Mouse (Mus musculus) limb, embryonic 12.5 days (tissue): ENCODE results near the gene Cldn7. TPM values are rescaled to one million over a fixed set of nuclear protein-coding genes. Genes with fewer than 3 reads are reported as not detected.
"Not testable (repeated sequence)": the region's sequence is repeated elsewhere in the genome, so short reads cannot be mapped to it uniquely, and the experiment has no call there.

Experiments
- ATAC-seq: fragments of 200-750 bp; cut with Nextera tagmentation; 2 replicates; pipeline ENCODE4 v1.8.0; 2017; ENCODE audit warnings: low read depth, moderate TSS enrichment; ENCODE audit not compliant: insufficient number of reproducible peaks, insufficient read depth, low FRiP score, low TSS enrichment
- H3K27ac ChIP-seq: fragments of 300-500 bp; sonication (generic); 2 replicates; pipeline ENCODE4 v1.5.1; 2016; ENCODE audit warnings: mild to moderate bottlenecking, moderate library complexity
- H3K27me3 ChIP-seq: fragments of 300-500 bp; sonication (generic); 2 replicates; pipeline ENCODE4 v1.6.1; 2016; ENCODE audit warnings: mild to moderate bottlenecking, moderate library complexity
- H3K36me3 ChIP-seq: fragments of 300-500 bp; sonication (generic); 2 replicates; pipeline ENCODE4 v1.6.1; 2016; ENCODE audit warnings: mild to moderate bottlenecking, moderate library complexity
- H3K4me1 ChIP-seq: fragments of 300-500 bp; sonication (generic); replicated peaks from 2 replicates; pipeline ENCODE4 v1.6.1; 2016
- H3K4me2 ChIP-seq: fragments of 300-500 bp; sonication (generic); 2 replicates; pipeline ENCODE4 v1.6.1; 2016; ENCODE audit warnings: mild to moderate bottlenecking, moderate library complexity
- H3K4me3 ChIP-seq: fragments of 300-500 bp; sonication (generic); replicated peaks from 2 replicates; pipeline ENCODE4 v1.5.1; 2016; ENCODE audit warnings: mild to moderate bottlenecking
- H3K9ac ChIP-seq: fragments of 300-500 bp; sonication (generic); replicated peaks from 2 replicates; pipeline ENCODE4 v1.6.1; 2016; ENCODE audit warnings: mild to moderate bottlenecking, moderate library complexity
- H3K9me3 ChIP-seq: fragments of 300-500 bp; sonication (generic); 2 replicates; pipeline ENCODE4 v1.6.1; 2016; ENCODE audit warnings: mild to moderate bottlenecking, moderate library complexity
- WGBS: fragments of 180-500 bp; shearing (Covaris S2); methylation state at CpG from one replicate; pipeline ENCODE4 v1.1.7; 2016; 5-methylcytosine and 5-hydroxymethylcytosine counted together
- polyA plus RNA-seq: library from polyadenylated mRNA; unstranded; fragments of >200 nt; fragmentation: Nextera tagmentation; extraction: Ambion mirVana; gene quantifications from 2 replicates; pipeline ENCODE4 v1.2.1, GENCODE M21; 2016

The Cldn7 gene
- polyA plus RNA-seq = 15.7 and 18.1 TPM in 2 replicates

GRCm38 (mm10) chr11:69964650-69965270 is at the start of gene Cldn7:
Cldn7 (plus strand) TSS chr11:69964779.
- H3K4me2 ChIP-seq = peak within 1 kb of the TSS; percentile 35
- H3K36me3 ChIP-seq = peaks cover 22% of the 10 kb centered on the region
- peak within 1 kb of the TSS; percentile 42 for H3K4me3 ChIP-seq
- H3K27ac ChIP-seq = no peak within 1 kb of the TSS
- H3K27me3 ChIP-seq = peaks cover 83% of the 10 kb centered on the region
- no peaks in the 10 kb centered on the region for H3K9me3 ChIP-seq
- 9% methylated on average over 24 of the region's 24 CpGs for WGBS
- H3K4me1 ChIP-seq = peaks cover 20% of the 10 kb centered on the region
- ATAC-seq = no peak
- H3K9ac ChIP-seq = no peak within 1 kb of the TSS

GRCm38 (mm10) chr11:69914917-69915430 is 49.6 kb upstream of the Cldn7 start:
- peak overlapping the region; percentile 92 for H3K4me3 ChIP-seq
- WGBS = 31% methylated on average over 9 of the region's 9 CpGs
- no peak for ATAC-seq

GRCm38 (mm10) chr11:69915667-69916627 is 48.6 kb upstream of the Cldn7 start:
- H3K36me3 ChIP-seq = peaks cover 76% of the 10 kb centered on the region
- H3K27me3 ChIP-seq = no peaks in the 10 kb centered on the region
- 0 out of 2 replicates have a peak overlapping the region, but pooled peaks have one; percentile 12 for H3K27ac ChIP-seq
- WGBS = 59% methylated on average over 5 of the region's 5 CpGs
- H3K4me1 ChIP-seq = peaks cover 50% of the 10 kb centered on the region
- H3K4me3 ChIP-seq = peak overlapping the region; percentile 13; the same call in 1 of the 2 replicates
- H3K4me2 ChIP-seq = peak overlapping the region; percentile 98
- H3K9me3 ChIP-seq = no peaks in the 10 kb centered on the region
- H3K9ac ChIP-seq = no peak overlapping the region; the same call in 1 of the 2 replicates
- no peak for ATAC-seq

More at GRCm38 (mm10) chr11:69914917-69915430, 49.6 kb upstream of the Cldn7 start:
- Histone ChIP-seq H3K27me3 (no peaks in the 10 kb centered on the region), H3K27ac (no peak overlapping the region), H3K36me3 (peaks cover 85% of the 10 kb centered on the region), H3K4me2 (peak overlapping the region; percentile 98), H3K4me1 (peaks cover 50% of the 10 kb centered on the region), H3K9ac (no peak overlapping the region; the same call in 1 of the 2 replicates), H3K9me3 (no peaks in the 10 kb centered on the region)

DNA sequence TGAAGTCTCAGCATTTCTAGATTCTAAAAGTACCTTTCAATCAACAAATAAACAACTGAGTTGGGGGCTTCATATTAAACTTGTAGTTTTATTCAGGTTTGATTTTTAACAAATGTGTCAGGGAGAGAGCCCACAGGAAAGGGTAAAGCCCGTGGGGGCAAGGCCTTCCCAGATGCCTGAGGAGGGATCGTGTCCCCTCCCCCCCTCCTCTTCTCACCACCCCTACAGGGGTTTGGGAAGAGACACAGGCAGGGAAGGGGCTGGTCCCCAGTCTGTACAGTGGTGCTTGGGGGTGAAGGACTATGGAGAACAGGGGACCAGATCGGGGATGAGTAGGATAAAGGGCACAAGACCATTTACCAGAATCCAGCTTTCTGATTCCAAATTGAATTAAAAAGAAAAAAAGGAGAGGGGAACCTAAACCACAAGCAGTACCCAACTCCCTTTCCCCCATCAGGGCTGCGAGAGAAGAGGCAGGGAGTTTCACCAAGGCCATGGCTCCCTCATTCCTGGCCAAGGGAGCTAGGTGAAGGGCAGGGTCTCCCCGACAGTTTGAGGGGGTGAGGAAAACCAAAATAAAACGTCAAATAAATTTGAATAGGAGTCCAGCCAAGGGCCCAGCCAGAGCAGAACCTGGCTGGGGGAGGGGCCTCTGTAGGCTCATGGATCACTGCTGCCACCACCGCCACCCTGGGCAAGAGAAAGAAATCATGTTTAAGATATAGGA is 47.8 kb upstream of the Cldn7 start:
- not testable (repeated sequence) for H3K27me3 ChIP-seq

DNA sequence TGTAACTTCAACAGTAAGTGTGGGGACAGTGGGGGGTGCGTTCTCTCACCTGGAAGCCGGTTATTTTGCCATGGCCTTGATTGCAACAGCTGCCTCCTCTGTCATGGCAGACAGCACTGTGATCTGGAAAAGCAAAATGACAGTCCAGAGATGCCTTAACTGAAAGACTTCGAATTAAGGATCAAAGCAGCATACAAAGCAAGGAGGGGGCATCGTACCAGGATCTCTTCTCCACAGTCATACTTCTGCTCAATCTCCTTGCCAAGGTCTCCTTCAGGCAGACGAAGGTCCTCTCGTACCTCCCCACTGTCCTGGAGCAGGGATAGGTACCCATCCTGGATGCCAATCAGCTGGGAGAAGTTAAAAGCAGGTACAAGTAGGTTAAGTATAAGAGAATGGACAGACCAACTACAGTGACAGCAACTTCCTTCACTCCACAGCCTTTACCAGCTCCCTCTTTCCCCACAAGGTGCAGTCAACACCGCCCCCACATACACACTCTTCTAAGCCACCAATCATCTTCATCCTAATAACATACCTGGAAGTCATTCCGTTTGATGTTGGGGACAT is 47.1 kb upstream of the Cldn7 start:
- Histone ChIP-seq H3K9me3 (no peaks in the 10 kb centered on the region), H3K36me3 (peaks cover 60% of the 10 kb centered on the region), H3K27ac (no peak overlapping the region), H3K4me2 (no peak overlapping the region), H3K4me1 (peaks cover 50% of the 10 kb centered on the region), H3K4me3 (no peak overlapping the region), H3K27me3 (no peaks in the 10 kb centered on the region), H3K9ac (no peak overlapping the region)
- 86% methylated on average over 8 of the region's 8 CpGs for WGBS
- ATAC-seq = no peak

More for the DNA sequence above, 47.8 kb upstream of the Cldn7 start:
- not testable (repeated sequence) for H3K4me2 ChIP-seq, ATAC-seq, H3K27ac ChIP-seq, H3K4me3 ChIP-seq, H3K9ac ChIP-seq, H3K9me3 ChIP-seq
- Histone ChIP-seq H3K36me3 (peaks cover 67% of the 10 kb centered on the region), H3K4me1 (peaks cover 50% of the 10 kb centered on the region)
- WGBS = 65% methylated on average over 7 of the region's 7 CpGs

- Histone ChIP-seq H3K27ac (no peak overlapping the region), H3K4me3 (no peak overlapping the region), H3K4me2 (no peak overlapping the region), H3K9ac (no peak overlapping the region), H3K27me3 (no peaks in the 10 kb centered on the region), H3K36me3 (peaks cover 54% of the 10 kb centered on the region), H3K4me1 (peaks cover 50% of the 10 kb centered on the region), H3K9me3 (no peaks in the 10 kb centered on the region)
- WGBS = 83% methylated on average over 5 of the region's 5 CpGs
- ATAC-seq = no peak
These were observed 46.5 kb upstream of the Cldn7 start for GRCm38 (mm10) chr11:69918118-69918517.

DNA sequence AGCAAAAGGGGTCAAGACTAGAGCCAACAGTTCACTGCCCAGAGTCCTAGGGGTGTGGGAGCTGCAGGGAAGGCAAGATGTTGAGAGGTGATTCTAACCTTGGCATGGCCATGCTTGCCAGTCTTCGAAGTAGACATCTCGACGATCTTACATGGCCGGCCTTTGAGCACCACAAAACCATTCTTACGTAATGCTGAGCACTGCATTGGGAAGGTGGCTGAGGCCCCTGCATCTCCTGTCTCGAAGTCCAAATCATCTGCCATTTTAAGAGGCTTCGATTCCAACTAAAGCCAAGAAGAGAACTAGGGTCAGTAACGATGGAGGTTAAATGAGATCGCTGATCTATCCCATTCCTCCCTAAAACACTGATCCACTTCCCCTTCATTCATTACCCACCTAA is 45.5 kb upstream of the Cldn7 start:
- ATAC-seq = no peak
- H3K36me3 ChIP-seq = peaks cover 50% of the 10 kb centered on the region
- H3K27ac ChIP-seq = peak overlapping the region; percentile 98

GRCm38 (mm10) chr11:69919661-69920265 is 44.8 kb upstream of the Cldn7 start:
- peaks cover 47% of the 10 kb centered on the region for H3K36me3 ChIP-seq
- WGBS = under 1% methylated on average over 17 of the region's 17 CpGs
- H3K4me1 ChIP-seq = peaks cover 42% of the 10 kb centered on the region
- peak overlapping the region; percentile 87 for H3K4me2 ChIP-seq
- H3K9me3 ChIP-seq = no peaks in the 10 kb centered on the region
- peak overlapping the region; percentile 98 for H3K27ac ChIP-seq
- no peaks in the 10 kb centered on the region for H3K27me3 ChIP-seq
- ATAC-seq = no peak
- peak overlapping the region; percentile 95 for H3K9ac ChIP-seq
- H3K4me3 ChIP-seq = peak overlapping the region; percentile 98

More for the DNA sequence above, 45.5 kb upstream of the Cldn7 start:
- 84% methylated on average over 9 of the region's 9 CpGs for WGBS
- Histone ChIP-seq H3K4me3 (peak overlapping the region; percentile 98), H3K9me3 (no peaks in the 10 kb centered on the region), H3K9ac (peak overlapping the region; percentile 95; the same call in 1 of the 2 replicates), H3K27me3 (no peaks in the 10 kb centered on the region), H3K4me1 (peaks cover 46% of the 10 kb centered on the region), H3K4me2 (peak overlapping the region; percentile 87)

DNA sequence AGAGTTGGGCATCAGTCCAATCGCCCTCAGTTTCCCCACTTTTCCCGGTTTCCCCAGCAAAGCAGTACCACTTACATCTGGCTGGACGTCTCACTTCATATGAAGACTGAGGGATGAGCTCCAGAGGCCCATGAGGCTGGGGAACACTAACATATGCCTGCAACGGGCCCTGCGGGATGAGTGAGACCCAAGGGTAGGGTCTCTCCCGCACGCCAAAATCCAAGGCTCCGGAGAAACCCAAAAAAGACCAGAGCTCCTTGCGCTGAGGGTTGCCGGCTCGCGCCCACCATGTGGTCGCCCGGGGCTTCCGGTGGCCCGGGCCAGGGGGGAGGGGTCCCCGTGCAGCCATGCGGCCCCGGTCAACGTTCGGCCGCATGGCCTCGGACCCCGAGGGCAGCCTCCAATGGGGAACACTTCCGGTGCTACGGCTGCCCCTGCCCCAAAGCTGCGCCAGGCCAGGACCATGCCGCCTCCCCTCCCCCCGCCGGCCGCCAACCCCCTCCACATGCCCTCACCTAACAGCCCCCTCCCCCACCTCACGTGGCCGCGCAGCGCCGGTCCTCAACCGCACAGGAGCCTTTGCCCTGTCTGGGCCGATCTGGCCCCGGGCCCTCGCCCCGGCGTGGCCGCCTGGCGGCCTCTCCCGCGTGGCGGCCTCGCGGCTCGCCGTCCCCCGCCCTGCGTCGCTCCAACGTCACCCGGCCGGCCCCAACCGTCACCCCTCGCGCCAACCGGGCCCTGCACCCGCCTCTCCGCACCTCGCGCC is 44.1 kb upstream of the Cldn7 start:
- under 1% methylated on average over 62 of the region's 65 CpGs for WGBS
- Histone ChIP-seq H3K36me3 (peaks cover 40% of the 10 kb centered on the region), H3K9ac (peak overlapping the region; percentile 95), H3K4me2 (peak overlapping the region; percentile 87), H3K27ac (peak overlapping the region; percentile 98), H3K4me3 (peak overlapping the region; percentile 98), H3K4me1 (peaks cover 35% of the 10 kb centered on the region), H3K9me3 (no peaks in the 10 kb centered on the region), H3K27me3 (no peaks in the 10 kb centered on the region)
- ATAC-seq = 0 out of 2 replicates have a peak, but pooled peaks have one; percentile 3
